Mouse (Mus musculus) forebrain, postnatal 0 days (tissue): ENCODE measurements at regions not wholly inside any gene's neighbourhood (a gene's known extent, or its start where the extent isn't known, plus 50 kb on each side); places are given as distances from the start of the nearest gene placed in this dataset.
"Not testable (repeated sequence)": the region's sequence is repeated elsewhere in the genome, so short reads cannot be mapped to it uniquely, and the experiment has no call there.

Experiments
- ATAC-seq: fragments of 200-750 bp; cut with Nextera tagmentation; 2 replicates; pipeline ENCODE4 v1.8.0; 2017; ENCODE audit warnings: mild to moderate bottlenecking, moderate library complexity
- DNase-seq: peaks from one replicate; pipeline ENCODE4 v3.0.0-alpha.2; 2015
- H3K27ac ChIP-seq: fragments of 300-500 bp; sonication (generic); 2 replicates; pipeline ENCODE4 v1.5.1; 2014; ENCODE audit warnings: low read depth, mild to moderate bottlenecking, antibody characterized with exemption, low read length, moderate library complexity, mixed read lengths
- H3K27me3 ChIP-seq: fragments of 300-500 bp; sonication (generic); 2 replicates; pipeline ENCODE4 v1.6.1; 2014; ENCODE audit warnings: mild to moderate bottlenecking, low read length, mixed read lengths; ENCODE audit not compliant: insufficient read depth
- H3K36me3 ChIP-seq: fragments of 300-500 bp; sonication (generic); 2 replicates; pipeline ENCODE4 v1.6.1; 2014; ENCODE audit warnings: mild to moderate bottlenecking, moderate library complexity; ENCODE audit not compliant: insufficient read depth
- H3K4me1 ChIP-seq: fragments of 300-500 bp; sonication (generic); 2 replicates; pipeline ENCODE4 v1.6.1; 2014; ENCODE audit warnings: antibody characterized with exemption; ENCODE audit not compliant: insufficient read depth
- H3K4me2 ChIP-seq: fragments of 300-500 bp; sonication (generic); 2 replicates; pipeline ENCODE4 v1.6.1; 2014; ENCODE audit warnings: low read depth, mild to moderate bottlenecking, moderate library complexity
- H3K4me3 ChIP-seq: fragments of 300-500 bp; sonication (generic); 2 replicates; pipeline ENCODE4 v1.5.1; 2014; ENCODE audit warnings: low read depth, low read length, mixed read lengths
- H3K9ac ChIP-seq: fragments of 300-500 bp; sonication (generic); 2 replicates; pipeline ENCODE4 v1.6.1; 2014; ENCODE audit warnings: mild to moderate bottlenecking
- H3K9me3 ChIP-seq: fragments of 300-500 bp; sonication (generic); 2 replicates; pipeline ENCODE4 v1.6.1; 2016; ENCODE audit warnings: low read length
- CTCF ChIP-seq: sonication (generic); IDR thresholded peaks from 2 replicates; pipeline ENCODE4 v1.5.1; 2016; ENCODE audit warnings: antibody characterized with exemption, control low read depth, low read depth
- WGBS: fragments of 180-500 bp; shearing (Covaris S2); extraction: QIAGEN DNeasy Blood & Tissue Kit; methylation state at CpG from one replicate; pipeline ENCODE4 v1.1.7; 2014; 5-methylcytosine and 5-hydroxymethylcytosine counted together

- H3K4me1 ChIP-seq = no peaks in the 10 kb centered on the region
- DNase-seq (no peak), ATAC-seq (no peak)
- no peak for TF ChIP-seq CTCF
- H3K36me3 ChIP-seq = no peaks in the 10 kb centered on the region
- H3K9ac ChIP-seq = no peak overlapping the region
- no peak overlapping the region for H3K4me3 ChIP-seq
- H3K9me3 ChIP-seq = no peaks in the 10 kb centered on the region
- 87% methylated on average over 8 of the region's 8 CpGs for WGBS
- no peak overlapping the region for H3K27ac ChIP-seq
- no peak overlapping the region for H3K4me2 ChIP-seq
- H3K27me3 ChIP-seq = no peaks in the 10 kb centered on the region
These were observed 566.0 kb downstream of the Htr7 start for GRCm38 (mm10) chr19:35491354-35491753.

GRCm38 (mm10) chr19:35485616-35486015 lies 563.5 kb downstream of the Kif20b start:
- not testable (repeated sequence) for H3K27ac ChIP-seq, H3K27me3 ChIP-seq, H3K9ac ChIP-seq, H3K36me3 ChIP-seq, ATAC-seq, H3K9me3 ChIP-seq, H3K4me3 ChIP-seq, H3K4me1 ChIP-seq, H3K4me2 ChIP-seq, DNase-seq
- 85% methylated on average over 2 of the region's 2 CpGs for WGBS

DNA sequence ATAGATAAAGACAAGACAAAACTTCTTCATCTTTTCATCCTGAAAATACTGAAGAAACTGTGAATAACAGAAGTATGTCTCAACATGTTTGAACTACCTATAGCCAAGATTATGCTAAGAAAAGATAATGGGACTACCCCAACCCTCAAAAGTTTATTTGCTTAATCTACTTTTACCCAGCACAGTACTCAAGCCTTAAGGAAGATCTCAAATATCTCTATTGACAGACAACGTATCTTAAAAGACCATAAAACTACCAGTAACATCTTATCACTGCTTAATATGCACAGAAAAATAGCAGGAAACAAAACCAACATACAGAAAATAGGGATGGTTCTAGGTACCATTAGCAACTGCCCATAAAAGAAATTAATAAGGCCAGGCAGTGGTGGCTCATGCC lies 560.3 kb downstream of the Kif20b start:
- Histone ChIP-seq H3K27me3 (no peaks in the 10 kb centered on the region), H3K36me3 (no peaks in the 10 kb centered on the region), H3K4me1 (no peaks in the 10 kb centered on the region), H3K4me2 (no peak overlapping the region), H3K9me3 (no peaks in the 10 kb centered on the region), H3K9ac (no peak overlapping the region), H3K27ac (no peak overlapping the region), H3K4me3 (no peak overlapping the region)
- TF ChIP-seq CTCF = no peak
- 87% methylated on average over 1 of the region's 1 CpGs for WGBS
- ATAC-seq = no peak
- no peak for DNase-seq

GRCm38 (mm10) chr19:35453942-35454341 lies 531.8 kb downstream of the Kif20b start:
- no peaks in the 10 kb centered on the region for H3K36me3 ChIP-seq
- H3K9me3 ChIP-seq = no peaks in the 10 kb centered on the region
- TF ChIP-seq CTCF = no peak
- H3K27ac ChIP-seq = no peak overlapping the region
- DNase-seq = no peak
- WGBS = 76% methylated on average over 3 of the region's 3 CpGs
- no peak overlapping the region for H3K4me2 ChIP-seq
- no peak for ATAC-seq
- no peak overlapping the region for H3K9ac ChIP-seq
- no peaks in the 10 kb centered on the region for H3K27me3 ChIP-seq
- H3K4me1 ChIP-seq = no peaks in the 10 kb centered on the region
- H3K4me3 ChIP-seq = no peak overlapping the region

DNA sequence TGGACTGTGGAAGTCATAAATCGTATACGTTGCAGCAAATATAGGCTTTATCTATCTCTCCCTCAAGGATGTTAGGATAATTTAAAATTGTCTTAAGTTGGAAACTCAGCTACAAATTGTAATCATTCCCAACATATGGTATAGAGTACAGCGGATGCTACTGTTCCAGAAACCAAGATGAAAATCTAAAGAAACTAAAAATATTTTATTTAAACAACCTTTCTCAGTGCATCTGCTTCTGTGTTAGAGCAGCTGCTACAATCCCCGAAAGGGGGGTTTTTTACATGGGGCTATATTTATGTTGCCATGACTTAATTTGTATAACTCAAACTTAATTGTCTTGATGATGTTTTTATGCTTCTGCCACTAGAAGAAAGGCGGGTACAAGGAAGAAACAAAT lies 520.3 kb downstream of the Kif20b start:
- TF ChIP-seq CTCF = no peak
- Histone ChIP-seq H3K9ac (no peak overlapping the region), H3K36me3 (no peaks in the 10 kb centered on the region), H3K4me2 (no peak overlapping the region), H3K9me3 (no peaks in the 10 kb centered on the region), H3K4me3 (no peak overlapping the region), H3K27me3 (no peaks in the 10 kb centered on the region), H3K4me1 (no peaks in the 10 kb centered on the region), H3K27ac (no peak overlapping the region)
- ATAC-seq (peak; percentile 65; the same call in 1 of the 2 replicates), DNase-seq (peak; percentile 5)
- 80% methylated on average over 5 of the region's 5 CpGs for WGBS

DNA sequence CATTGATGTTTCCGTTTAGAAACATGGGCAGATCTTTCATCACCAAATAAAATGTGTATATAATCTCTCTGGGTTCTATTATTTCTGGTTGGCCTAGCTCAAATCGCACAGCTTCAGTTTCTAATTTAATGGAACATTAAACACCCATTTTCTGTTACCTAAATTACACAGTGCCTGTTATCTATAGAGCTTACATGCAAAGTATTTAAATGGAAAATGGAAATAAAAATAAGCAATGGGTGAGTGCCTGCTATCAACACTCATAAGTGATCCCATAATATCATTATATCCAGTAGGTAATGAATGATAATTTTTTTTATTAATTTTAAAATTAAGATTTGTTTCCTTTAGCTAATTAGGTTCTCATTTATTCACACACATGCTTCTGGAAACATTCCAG lies 515.9 kb downstream of the Kif20b start:
- WGBS = 79% methylated on average over 2 of the region's 2 CpGs
- TF ChIP-seq CTCF = no peak

More for the DNA sequence above, 515.9 kb downstream of the Kif20b start:
- no peaks in the 10 kb centered on the region for H3K27me3 ChIP-seq
- ATAC-seq (no peak), DNase-seq (no peak)
- no peaks in the 10 kb centered on the region for H3K9me3 ChIP-seq
- H3K36me3 ChIP-seq = no peaks in the 10 kb centered on the region
- H3K4me3 ChIP-seq = no peak overlapping the region
- H3K4me1 ChIP-seq = no peaks in the 10 kb centered on the region
- no peak overlapping the region for H3K27ac ChIP-seq
- H3K9ac ChIP-seq = no peak overlapping the region
- H3K4me2 ChIP-seq = no peak overlapping the region
